Mouse (Mus musculus) lung, adult 2 months (tissue): ENCODE measurements at regions not wholly inside any gene's neighbourhood (a gene's known extent, or its start where the extent isn't known, plus 50 kb on each side); places are given as distances from the start of the nearest gene placed in this dataset.

ENCODE experiments used
- CTCF ChIP-seq: fragments of 200-500 bp; IDR thresholded peaks from 2 replicates; pipeline ENCODE4 v1.5.1; 2011; ENCODE audit warnings: mild to moderate bottlenecking, low read length, control low read depth; ENCODE audit not compliant: insufficient read depth
- POLR2A ChIP-seq: fragments of 200-500 bp; IDR thresholded peaks from 2 replicates; pipeline ENCODE4 v1.6.1; 2011; ENCODE audit warnings: low read depth, mild to moderate bottlenecking, control low read depth, low read length, borderline replicate concordance; ENCODE audit errors: extremely low read depth

- no peak for TF ChIP-seq CTCF
- no peak for TF ChIP-seq POLR2A
Observed at GRCm38 (mm10) chr6:24309810-24310209, 141.9 kb upstream of the Slc13a1 start.
